In the genomic region with DNA sequence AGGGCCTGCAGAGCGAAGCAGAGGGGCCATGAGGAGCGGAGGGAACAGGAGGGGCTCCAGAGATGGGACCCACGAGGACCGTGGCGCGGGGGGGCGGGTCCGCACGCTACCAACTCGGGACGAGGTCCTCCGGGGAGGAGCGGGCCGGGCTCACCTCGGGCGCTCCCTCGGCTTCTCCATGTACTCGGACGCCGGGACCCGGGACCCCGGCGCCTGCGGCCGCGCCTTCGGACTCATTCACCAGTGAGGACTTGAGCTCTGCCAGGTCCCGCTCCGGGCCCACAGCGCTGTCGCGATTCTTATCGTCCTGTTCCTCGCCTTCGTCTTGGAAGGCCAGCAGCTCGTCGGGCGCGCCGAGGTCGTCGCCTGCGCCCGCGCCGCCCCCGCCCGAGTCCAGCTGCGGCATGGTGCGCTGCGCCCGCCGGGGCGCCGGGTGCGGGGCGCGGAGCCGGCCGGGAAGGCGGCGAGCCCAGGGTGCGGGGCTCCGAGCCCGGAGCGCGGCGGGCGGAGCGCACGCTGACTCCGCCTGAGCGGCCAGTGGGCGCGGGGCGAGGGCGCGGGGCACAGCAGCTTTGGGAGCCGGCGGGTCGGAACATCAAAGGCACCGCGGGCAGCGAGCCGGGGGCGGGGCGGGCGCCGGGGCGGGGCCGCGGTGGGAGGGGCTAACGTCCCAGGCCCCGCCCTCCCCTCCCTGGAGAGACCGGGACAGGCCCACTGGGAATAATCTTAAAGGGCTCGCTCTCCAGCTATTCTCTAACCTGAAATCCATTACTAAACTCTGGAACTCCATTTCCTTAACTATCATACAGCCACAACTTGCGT, we compare ENCODE assay signal across 8 mouse cellular contexts. TPM values are rescaled to one million over a fixed set of nuclear protein-coding genes. Genes with fewer than 3 reads are reported as not detected.
DNase-seq lines count a peak whose midpoint lies in the region; ATAC-seq and TF ChIP-seq lines count a peak whose summit lies in the region.

A gene (minus strand): TSS at position 241 of the 822 bp plus-strand sequence.

- peak within 1 kb of the TSS; percentile 95 for H3K4me2 ChIP-seq in embryonic facial prominence, embryonic 13.5 days

- WGBS in embryonic facial prominence, embryonic 13.5 days = under 1% methylated on average over 87 of the region's 97 CpGs

- H3K27me3 ChIP-seq in G1E (ENCODE audit: insufficient read depth, low read length) = peaks cover 48% of the 10 kb centered on the region; the same call in 1 of the 2 replicates
- peaks cover 49% of the 10 kb centered on the region for H3K27me3 ChIP-seq in embryonic facial prominence, embryonic 13.5 days

- no peaks in the 10 kb centered on the region for H3K4me1 ChIP-seq in G1E (ENCODE audit: insufficient read depth, low read depth, low read length)
- H3K4me1 ChIP-seq in embryonic facial prominence, embryonic 13.5 days = peaks cover 37% of the 10 kb centered on the region

- peak within 1 kb of the TSS; percentile 16; the same call in 1 of the 2 replicates for H3K27ac ChIP-seq in embryonic facial prominence, embryonic 13.5 days

- H3K9me3 ChIP-seq in G1E (replicated peaks) = no peaks in the 10 kb centered on the region
- H3K9me3 ChIP-seq in embryonic facial prominence, embryonic 13.5 days = no peaks in the 10 kb centered on the region

- H3K9ac ChIP-seq in embryonic facial prominence, embryonic 13.5 days = peak within 1 kb of the TSS; percentile 79

- ATAC-seq in G1E (ENCODE audit: extremely low read depth, insufficient number of reproducible peaks, low FRiP score, poor library complexity, severe bottlenecking) = no peak; the same call in 1 of the 2 replicates
- peak; percentile 50; the same call in 1 of the 2 replicates for ATAC-seq in embryonic facial prominence, embryonic 13.5 days (ENCODE audit: insufficient number of reproducible peaks, insufficient read depth, low FRiP score, low TSS enrichment, low read depth)
- peak; percentile 16; the same call in 1 of the 2 replicates for ATAC-seq in megakaryocyte, adult 5-6 weeks (ENCODE audit: poor library complexity, severe bottlenecking)

- no peaks in the 10 kb centered on the region for H3K36me3 ChIP-seq in G1E (replicated peaks)
- H3K36me3 ChIP-seq in embryonic facial prominence, embryonic 13.5 days = no peaks in the 10 kb centered on the region; the same call in 1 of the 2 replicates

- DNase-seq in 3134 (ENCODE audit: extremely low read depth, insufficient read length, low spot score) = peak; percentile 78
- no peak for DNase-seq in G1E (ENCODE audit: low spot score)
- peak; percentile 60 to 66 for DNase-seq in heart, postnatal 14 days
- peak; percentile 54 to 82 for DNase-seq in kidney, postnatal 36 days
- peak; percentile 34 for DNase-seq in right cerebral cortex, postnatal 25 days
- no peak for DNase-seq in frontal cortex, postnatal 14 days (ENCODE audit: low spot score in 2 of 2)

- H3K4me3 ChIP-seq in G1E (ENCODE audit: low read depth, low read length) = peak within 1 kb of the TSS; percentile 27; the same call in 1 of the 2 replicates
- peak within 1 kb of the TSS; percentile 68 for H3K4me3 ChIP-seq in embryonic facial prominence, embryonic 13.5 days

- intact Hi-C loops in heart, postnatal 14 days (cut with DNase I) = loop anchor here (1.0 kb wide), 1 partner anchor 20 kb away; no protein-coding TSS in a partner anchor

- TF ChIP-seq CTCF in G1E (IDR thresholded peaks at IDR 0.05; ENCODE audit: low read depth, low read length) = no peak

RNA-seq across cellular contexts. Expression of the gene that starts here (rescaled TPM):
- not detected in 2 replicates for total RNA-seq in G1E (2014; fragmentation: Nextera tagmentation)
- not detected in 2 replicates for total RNA-seq in G1E (2017)
- polyA plus RNA-seq in G1E (2012) = not detected in 2 replicates
- 8.6 and 11.4 TPM in 2 replicates for polyA plus RNA-seq in embryonic facial prominence, embryonic 13.5 days (2015; fragmentation: Nextera tagmentation; extraction: Ambion mirVana)
- total RNA-seq in heart, postnatal 14 days (2021) = 10 to 100 TPM in 1 of 2 experiments, 1 to 10 TPM in 1; 3.2 to 45.5 TPM
- 6.9 and 9.4 TPM in 2 replicates for total RNA-seq in megakaryocyte, adult 5-6 weeks (2015)
- 1.2 and 1.8 TPM in 2 replicates for total RNA-seq in megakaryocyte, adult 5-6 weeks (2017)

Comparison
In these comparisons a context has a peak if more than half of its experiments do, and no peak if none do; other contexts are left out.
1. DNase-seq: peak in 3134 (single experiment), heart, postnatal 14 days (2 of 2), kidney, postnatal 36 days (2 of 2) and right cerebral cortex, postnatal 25 days (single experiment); none in G1E (single experiment) and frontal cortex, postnatal 14 days (0 of 2).